Mouse (Mus musculus): ENCODE results near the gene Hoxa9. TPM values are rescaled to one million over a fixed set of nuclear protein-coding genes. Genes with fewer than 3 reads are reported as not detected.
A peak's percentile ranks its signal among the peaks of the same experiment; 100 is the strongest.

Hoxa9 gene
- 0.13 and 0.24 TPM in 2 replicates for polyA plus RNA-seq (2015; fragmentation: Nextera tagmentation; extraction: Ambion mirVana)

DNA sequence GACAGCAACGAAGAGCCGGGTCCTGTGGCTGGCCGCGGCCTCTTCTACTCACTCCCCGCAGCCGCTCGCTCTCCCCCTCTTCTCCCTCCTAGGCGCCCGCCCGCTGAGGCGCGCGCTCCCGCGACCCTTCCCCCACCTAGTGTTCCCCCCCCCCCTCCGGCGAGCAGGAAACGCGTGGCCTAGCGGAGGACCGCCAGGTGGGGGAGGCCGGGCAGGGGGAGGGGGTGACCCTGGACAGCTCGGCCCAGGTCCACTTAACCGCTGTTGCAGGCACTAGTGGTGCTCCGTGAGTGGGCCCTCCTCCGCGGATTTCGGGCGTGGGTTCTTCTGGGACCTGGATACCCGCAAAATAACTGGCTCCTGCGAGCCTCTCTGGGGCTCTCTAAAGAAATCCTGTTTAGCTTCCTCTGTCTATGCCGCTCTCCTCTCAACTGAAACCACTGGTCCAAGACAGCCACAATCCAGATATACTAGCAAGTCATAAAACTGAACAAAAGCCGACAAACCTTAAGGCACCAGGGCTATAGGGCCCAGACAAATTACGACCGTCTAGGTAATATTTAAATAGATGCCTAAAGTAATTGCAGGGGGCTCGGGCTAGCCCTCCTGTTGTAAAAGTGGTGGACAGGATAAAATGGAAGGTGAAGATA is at the start of gene Hoxa9:
Hoxa9 (minus strand) TSS at position 574 of the 650 bp plus-strand sequence.
- Histone ChIP-seq H3K9ac (no peak within 1 kb of the TSS), H3K27ac (no peak within 1 kb of the TSS), H3K36me3 (no peaks in the 10 kb centered on the region), H3K4me2 (no peak within 1 kb of the TSS), H3K4me3 (peak within 1 kb of the TSS; percentile 5; the same call in 1 of the 2 replicates), H3K27me3 (peaks cover 96% of the 10 kb centered on the region), H3K9me3 (replicated peaks) (no peaks in the 10 kb centered on the region), H3K4me1 (replicated peaks) (peaks cover 17% of the 10 kb centered on the region)
- ATAC-seq (replicated peaks; ENCODE audit: insufficient number of reproducible peaks, insufficient read depth, low FRiP score, low read depth) = no peak
- 1% methylated on average over 32 of the region's 36 CpGs for WGBS

GRCm38 (mm10) chr6:52276920-52277319 is 46.0 kb upstream of the Hoxa9 start:
- H3K36me3 ChIP-seq = no peaks in the 10 kb centered on the region
- 13% methylated on average over 5 of the region's 5 CpGs for WGBS

DNA sequence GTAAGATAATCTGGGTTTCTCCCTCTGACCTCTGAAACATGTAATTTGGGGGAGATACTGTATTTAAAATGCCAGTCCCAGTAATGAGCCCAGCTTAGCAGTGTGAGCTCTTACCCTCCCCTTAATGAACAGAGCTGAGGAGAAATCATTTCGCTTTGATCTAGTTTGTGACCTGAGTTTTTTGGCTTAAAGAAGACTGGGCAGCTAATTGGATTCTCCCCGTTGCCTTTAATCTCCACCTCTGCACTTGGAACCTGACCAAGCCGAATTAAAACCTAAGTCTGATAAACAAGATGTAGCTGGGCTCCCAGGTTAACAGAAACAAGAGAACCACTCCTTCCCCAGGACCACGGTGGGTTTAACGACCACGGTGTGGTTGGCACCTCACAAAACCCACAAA is 45.5 kb upstream of the Hoxa9 start:
- WGBS = 6% methylated on average over 6 of the region's 6 CpGs
- H3K4me1 ChIP-seq (replicated peaks) = peaks cover 13% of the 10 kb centered on the region
- no peak overlapping the region for H3K4me3 ChIP-seq
- H3K9ac ChIP-seq = no peak overlapping the region
- H3K9me3 ChIP-seq (replicated peaks) = no peaks in the 10 kb centered on the region
- no peaks in the 10 kb centered on the region for H3K36me3 ChIP-seq
- no peak for ATAC-seq (replicated peaks; ENCODE audit: insufficient number of reproducible peaks, insufficient read depth, low FRiP score, low read depth)
- H3K27me3 ChIP-seq = peaks cover 81% of the 10 kb centered on the region
- H3K4me2 ChIP-seq = no peak overlapping the region
- H3K27ac ChIP-seq = no peak overlapping the region

More at GRCm38 (mm10) chr6:52276920-52277319, 46.0 kb upstream of the Hoxa9 start:
- no peak for ATAC-seq (replicated peaks; ENCODE audit: insufficient number of reproducible peaks, insufficient read depth, low FRiP score, low read depth)
- H3K27me3 ChIP-seq = peaks cover 78% of the 10 kb centered on the region
- H3K4me1 ChIP-seq (replicated peaks) = peaks cover 13% of the 10 kb centered on the region
- no peak overlapping the region for H3K27ac ChIP-seq
- no peak overlapping the region for H3K9ac ChIP-seq
- H3K4me2 ChIP-seq = no peak overlapping the region
- H3K4me3 ChIP-seq = no peak overlapping the region
- no peaks in the 10 kb centered on the region for H3K9me3 ChIP-seq (replicated peaks)

GRCm38 (mm10) chr6:52275563-52276280 is 44.8 kb upstream of the Hoxa9 start:
- no peak overlapping the region for H3K9ac ChIP-seq
- H3K4me3 ChIP-seq = no peak overlapping the region
- peaks cover 13% of the 10 kb centered on the region for H3K4me1 ChIP-seq (replicated peaks)
- no peak for ATAC-seq (replicated peaks; ENCODE audit: insufficient number of reproducible peaks, insufficient read depth, low FRiP score, low read depth)
- WGBS = 15% methylated on average over 8 of the region's 8 CpGs
- no peaks in the 10 kb centered on the region for H3K9me3 ChIP-seq (replicated peaks)
- no peak overlapping the region for H3K27ac ChIP-seq
- peaks cover 83% of the 10 kb centered on the region for H3K27me3 ChIP-seq
- no peak overlapping the region for H3K4me2 ChIP-seq
- no peaks in the 10 kb centered on the region for H3K36me3 ChIP-seq

DNA sequence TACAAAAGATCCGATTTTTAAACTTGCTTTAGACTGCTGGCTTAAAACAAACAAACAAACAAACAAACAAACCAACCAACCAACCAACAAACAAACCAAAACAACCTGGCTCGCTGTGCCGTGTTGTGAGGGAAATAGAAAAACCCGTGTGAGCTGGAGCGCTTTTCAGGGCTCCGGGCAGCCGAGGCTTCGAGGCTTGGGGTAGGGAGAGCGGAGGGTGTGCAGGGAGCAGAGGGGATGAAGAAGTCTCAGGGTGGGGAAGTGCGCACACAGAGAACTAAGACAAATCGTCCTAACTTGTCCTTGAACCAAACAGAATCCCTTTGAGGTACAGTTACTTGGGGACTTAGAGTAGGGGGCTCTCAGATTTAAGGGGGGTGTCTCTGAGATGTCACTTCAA is 43.7 kb upstream of the Hoxa9 start:
- Histone ChIP-seq H3K36me3 (no peaks in the 10 kb centered on the region), H3K27me3 (peaks cover 91% of the 10 kb centered on the region), H3K4me2 (no peak overlapping the region), H3K4me3 (no peak overlapping the region), H3K4me1 (replicated peaks) (peaks cover 11% of the 10 kb centered on the region), H3K9me3 (replicated peaks) (no peaks in the 10 kb centered on the region), H3K9ac (no peak overlapping the region), H3K27ac (no peak overlapping the region)
- ATAC-seq (replicated peaks; ENCODE audit: insufficient number of reproducible peaks, insufficient read depth, low FRiP score, low read depth) = no peak
- WGBS = 15% methylated on average over 11 of the region's 11 CpGs

GRCm38 (mm10) chr6:52273656-52274280 is 42.9 kb upstream of the Hoxa9 start:
- Histone ChIP-seq H3K27me3 (peaks cover 96% of the 10 kb centered on the region), H3K4me2 (no peak overlapping the region; the same call in 1 of the 2 replicates), H3K27ac (no peak overlapping the region), H3K36me3 (no peaks in the 10 kb centered on the region), H3K4me1 (replicated peaks) (peaks cover 11% of the 10 kb centered on the region), H3K9me3 (replicated peaks) (no peaks in the 10 kb centered on the region), H3K9ac (no peak overlapping the region), H3K4me3 (no peak overlapping the region)
- ATAC-seq (replicated peaks; ENCODE audit: insufficient number of reproducible peaks, insufficient read depth, low FRiP score, low read depth) = no peak
- 4% methylated on average over 22 of the region's 22 CpGs for WGBS

DNA sequence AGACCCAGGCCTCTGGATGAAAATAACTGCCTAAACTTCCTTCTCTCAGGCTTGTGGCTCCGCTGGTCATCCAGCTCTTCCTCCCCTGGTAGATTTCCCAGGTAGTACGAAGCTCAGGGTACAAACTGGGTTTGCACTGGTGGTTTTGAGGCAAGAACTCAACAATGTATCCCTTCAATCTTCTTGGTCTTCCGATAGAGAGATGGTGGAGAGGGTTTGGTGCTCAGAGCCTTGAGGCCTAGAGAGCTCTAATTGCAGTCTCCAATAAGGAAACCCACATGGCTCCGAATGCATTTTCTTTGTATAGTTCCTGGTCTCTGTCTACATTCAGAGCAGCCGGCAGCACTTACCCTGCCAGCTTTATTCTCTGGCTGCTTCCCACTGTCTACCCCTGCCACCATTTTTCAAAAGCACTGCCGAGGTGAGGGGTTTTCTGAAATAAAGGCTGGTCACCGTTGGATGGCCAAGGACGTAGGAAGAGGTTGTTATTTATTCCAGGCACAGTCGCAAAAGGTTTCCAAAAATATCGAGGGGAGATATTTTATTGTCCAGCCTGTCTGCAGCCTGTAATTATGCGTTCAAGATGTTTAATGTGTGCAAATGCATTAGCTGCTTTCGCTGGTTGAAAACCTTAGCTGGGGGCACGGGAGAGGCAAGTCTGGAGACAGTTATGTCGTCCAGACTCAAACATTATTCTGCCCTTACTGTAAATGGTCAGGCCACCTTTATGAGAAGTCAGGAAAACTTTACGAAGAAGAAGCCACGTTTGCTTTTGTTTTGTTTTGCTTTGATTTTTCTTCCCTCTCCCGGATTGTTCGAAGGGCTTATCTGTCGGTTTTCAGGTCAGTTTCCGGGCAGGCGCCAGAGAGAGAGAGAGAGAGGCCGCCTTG is 42.1 kb upstream of the Hoxa9 start:
- 17% methylated on average over 22 of the region's 22 CpGs for WGBS
- Histone ChIP-seq H3K27ac (no peak overlapping the region), H3K4me3 (no peak overlapping the region), H3K4me2 (no peak overlapping the region; the same call in 1 of the 2 replicates), H3K9me3 (replicated peaks) (no peaks in the 10 kb centered on the region), H3K36me3 (no peaks in the 10 kb centered on the region), H3K27me3 (peaks cover 98% of the 10 kb centered on the region), H3K4me1 (replicated peaks) (peaks cover 11% of the 10 kb centered on the region), H3K9ac (no peak overlapping the region)
- no peak for ATAC-seq (replicated peaks; ENCODE audit: insufficient number of reproducible peaks, insufficient read depth, low FRiP score, low read depth)

DNA sequence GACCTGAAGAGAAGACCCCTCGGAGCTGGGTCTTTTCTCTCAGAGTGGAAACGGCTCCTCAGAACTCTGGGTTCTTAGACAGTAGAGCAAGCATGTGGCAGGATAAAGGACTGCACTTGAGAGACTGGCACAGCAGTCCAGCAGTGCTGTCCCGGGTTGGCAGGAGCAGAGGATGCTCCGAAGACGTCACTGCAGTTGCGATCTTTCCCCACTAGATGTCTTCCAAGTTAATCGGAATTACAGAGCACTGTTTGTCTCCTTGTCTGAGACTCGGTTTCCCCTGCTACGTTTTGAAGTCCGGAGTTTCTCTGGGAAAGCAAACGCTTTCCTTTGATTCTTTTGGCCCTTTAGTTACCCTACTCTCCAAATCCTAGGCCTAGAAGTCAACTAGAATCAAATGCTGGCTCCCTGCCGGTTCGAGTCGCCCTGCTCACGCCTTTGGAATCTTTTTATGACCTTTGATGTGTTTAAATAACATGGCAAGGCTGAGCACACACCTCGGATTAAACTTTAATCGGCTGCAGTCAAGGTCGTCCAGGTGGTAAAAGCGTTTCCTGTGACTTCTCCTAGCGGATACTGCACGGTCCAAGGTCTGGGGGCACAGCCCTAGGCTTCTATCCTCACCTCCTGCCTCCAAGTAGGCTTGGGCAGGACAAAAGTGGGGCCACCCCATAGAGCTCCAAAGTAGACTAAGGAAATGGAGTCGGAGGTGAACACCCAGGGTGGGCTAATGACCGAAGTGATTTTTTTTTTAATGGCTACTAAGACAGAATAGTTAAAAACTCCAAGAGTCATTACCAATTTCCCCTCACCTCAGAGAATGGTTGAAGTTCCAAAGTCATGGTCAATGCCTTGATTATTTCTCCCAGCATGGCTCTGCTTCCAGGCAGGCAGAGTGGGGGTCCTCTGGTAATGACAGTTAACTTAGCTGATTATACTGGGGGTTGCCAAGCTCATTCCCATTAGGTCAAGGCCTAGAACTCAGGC is 39.9 kb upstream of the Hoxa9 start:
- Histone ChIP-seq H3K27ac (no peak overlapping the region), H3K9me3 (replicated peaks) (no peaks in the 10 kb centered on the region), H3K36me3 (no peaks in the 10 kb centered on the region), H3K4me2 (no peak overlapping the region), H3K4me1 (replicated peaks) (peaks cover 11% of the 10 kb centered on the region), H3K4me3 (no peak overlapping the region), H3K27me3 (peaks cover 97% of the 10 kb centered on the region), H3K9ac (no peak overlapping the region)
- whole genome bisulfite sequencing = 11% methylated on average over 23 of the region's 23 CpGs
- no peak for ATAC-seq (replicated peaks; ENCODE audit: insufficient number of reproducible peaks, insufficient read depth, low FRiP score, low read depth)

DNA sequence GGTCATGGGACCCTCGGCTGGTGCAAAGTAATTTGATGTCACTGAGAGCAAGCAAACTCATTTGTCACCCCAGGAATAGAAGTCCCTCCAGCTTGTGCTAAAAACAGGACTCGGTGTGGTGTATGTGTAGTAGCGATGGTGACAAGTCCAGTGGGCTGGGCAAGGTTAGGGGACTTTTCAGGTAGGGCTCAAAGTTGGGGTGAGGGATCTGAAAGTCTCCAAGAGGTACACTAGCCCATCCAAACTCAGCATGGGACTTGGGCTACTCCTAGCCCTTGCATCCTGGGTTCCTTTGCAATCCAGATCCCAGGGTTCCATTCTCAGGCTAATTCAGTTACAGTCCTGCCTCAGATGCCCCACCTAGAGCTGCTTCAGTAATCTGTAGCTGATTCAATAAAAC is 37.9 kb upstream of the Hoxa9 start:
- WGBS = 7% methylated on average over 3 of the region's 3 CpGs
- no peak overlapping the region for H3K4me3 ChIP-seq
- H3K9ac ChIP-seq = no peak overlapping the region
- no peak overlapping the region for H3K27ac ChIP-seq
- H3K4me1 ChIP-seq (replicated peaks) = peaks cover 6% of the 10 kb centered on the region
- peaks cover 97% of the 10 kb centered on the region for H3K27me3 ChIP-seq
- no peak overlapping the region for H3K4me2 ChIP-seq
- H3K36me3 ChIP-seq = no peaks in the 10 kb centered on the region
- no peaks in the 10 kb centered on the region for H3K9me3 ChIP-seq (replicated peaks)
- ATAC-seq (replicated peaks; ENCODE audit: insufficient number of reproducible peaks, insufficient read depth, low FRiP score, low read depth) = no peak

- no peak overlapping the region for H3K9ac ChIP-seq
- no peaks in the 10 kb centered on the region for H3K9me3 ChIP-seq (replicated peaks)
- H3K4me3 ChIP-seq = no peak overlapping the region
- 8% methylated on average over 7 of the region's 7 CpGs for WGBS
- H3K4me1 ChIP-seq (replicated peaks) = peaks cover 1% of the 10 kb centered on the region
- H3K36me3 ChIP-seq = no peaks in the 10 kb centered on the region
- H3K27ac ChIP-seq = no peak overlapping the region
- peaks cover 97% of the 10 kb centered on the region for H3K27me3 ChIP-seq
- no peak for ATAC-seq (replicated peaks; ENCODE audit: insufficient number of reproducible peaks, insufficient read depth, low FRiP score, low read depth)
- H3K4me2 ChIP-seq = no peak overlapping the region
Observed at GRCm38 (mm10) chr6:52268341-52268740, 37.5 kb upstream of the Hoxa9 start.

Data from heart, embryonic 15.5 days (tissue).